Mouse (Mus musculus) stomach, embryonic 14.5 days (tissue): ENCODE data around the gene Olfr481. TPM values are rescaled to one million over a fixed set of nuclear protein-coding genes. Genes with fewer than 3 reads are reported as not detected.

Experiments used
- ATAC-seq: fragments of 200-750 bp; cut with Nextera tagmentation; 2 replicates; pipeline ENCODE4 v1.8.0; 2017; ENCODE audit warnings: low read depth, moderate TSS enrichment; ENCODE audit not compliant: insufficient number of reproducible peaks, insufficient read depth, low FRiP score
- H3K27ac ChIP-seq: fragments of 300-500 bp; sonication (generic); 2 replicates; pipeline ENCODE4 v1.5.1; 2014; ENCODE audit warnings: mild to moderate bottlenecking, low read length, moderate library complexity, mixed read lengths
- H3K27me3 ChIP-seq: fragments of 300-500 bp; sonication (generic); 2 replicates; pipeline ENCODE4 v1.6.1; 2014; ENCODE audit warnings: low read length, control low read depth, mixed read lengths; ENCODE audit not compliant: control insufficient read depth, insufficient read depth
- H3K36me3 ChIP-seq: fragments of 300-500 bp; sonication (generic); 2 replicates; pipeline ENCODE4 v1.6.1; 2014; ENCODE audit warnings: mild to moderate bottlenecking, control low read depth, low read length, moderate library complexity, mixed read lengths; ENCODE audit not compliant: control insufficient read depth, insufficient read depth
- H3K4me1 ChIP-seq: fragments of 300-500 bp; sonication (generic); 2 replicates; pipeline ENCODE4 v1.6.1; 2014; ENCODE audit warnings: low read length, control low read depth, mixed read lengths; ENCODE audit not compliant: control insufficient read depth, insufficient read depth
- H3K4me2 ChIP-seq: fragments of 300-500 bp; sonication (generic); replicated peaks from 2 replicates; pipeline ENCODE4 v1.6.1; 2014; ENCODE audit warnings: low read depth, low read length, control low read depth
- H3K4me3 ChIP-seq: fragments of 300-500 bp; sonication (generic); 2 replicates; pipeline ENCODE4 v1.5.1; 2014; ENCODE audit warnings: low read depth, low read length, control low read depth
- H3K9ac ChIP-seq: fragments of 300-500 bp; sonication (generic); replicated peaks from 2 replicates; pipeline ENCODE4 v1.6.1; 2014; ENCODE audit warnings: low read depth, mild to moderate bottlenecking, control low read depth, low read length, moderate library complexity, mixed read lengths
- H3K9me3 ChIP-seq: fragments of 300-500 bp; sonication (generic); 2 replicates; pipeline ENCODE4 v1.6.1; 2016; ENCODE audit warnings: low read depth, low read length, control low read depth; ENCODE audit not compliant: control insufficient read depth
- WGBS: fragments of 180-500 bp; shearing (Covaris S2); extraction: QIAGEN DNeasy Blood & Tissue Kit; methylation state at CpG from one replicate; pipeline ENCODE4 v1.1.7; 2014; 5-methylcytosine and 5-hydroxymethylcytosine counted together
- polyA plus RNA-seq: library from polyadenylated mRNA; unstranded; fragments of >200 nt; fragmentation: Nextera tagmentation; extraction: Ambion mirVana; gene quantifications from 2 replicates; pipeline ENCODE4 v1.2.1, GENCODE M21; 2014

Gene Olfr481
- polyA plus RNA-seq, result not detected in 2 replicates

DNA sequence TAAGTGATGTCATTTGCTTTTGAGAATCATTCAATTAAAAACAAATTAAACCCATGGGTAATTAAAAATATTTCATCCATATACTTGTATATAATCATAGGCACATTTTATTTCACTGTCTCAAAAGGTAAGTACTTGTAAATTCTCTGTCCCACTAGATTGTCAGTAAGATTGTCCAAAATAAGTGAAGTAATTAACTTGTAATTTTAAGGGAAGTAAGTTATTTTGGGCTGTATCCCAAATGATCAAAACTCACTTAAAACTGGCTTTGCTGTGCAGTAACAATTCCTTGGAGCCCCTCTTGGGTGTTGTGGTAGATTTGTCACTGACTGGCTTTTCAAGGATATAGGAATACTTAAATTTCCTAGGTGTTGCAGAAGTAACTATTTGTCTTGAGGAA is at the start of gene Olfr481:
Gene Olfr481 (plus strand): TSS at position 301 of the 400 bp plus-strand sequence.
- Histone ChIP-seq H3K4me2 (no peak within 1 kb of the TSS), H3K4me1 (no peaks in the 10 kb centered on the region), H3K4me3 (no peak within 1 kb of the TSS), H3K9me3 (no peaks in the 10 kb centered on the region), H3K36me3 (no peaks in the 10 kb centered on the region), H3K9ac (no peak within 1 kb of the TSS), H3K27me3 (no peaks in the 10 kb centered on the region), H3K27ac (no peak within 1 kb of the TSS)
- no peak for ATAC-seq

DNA sequence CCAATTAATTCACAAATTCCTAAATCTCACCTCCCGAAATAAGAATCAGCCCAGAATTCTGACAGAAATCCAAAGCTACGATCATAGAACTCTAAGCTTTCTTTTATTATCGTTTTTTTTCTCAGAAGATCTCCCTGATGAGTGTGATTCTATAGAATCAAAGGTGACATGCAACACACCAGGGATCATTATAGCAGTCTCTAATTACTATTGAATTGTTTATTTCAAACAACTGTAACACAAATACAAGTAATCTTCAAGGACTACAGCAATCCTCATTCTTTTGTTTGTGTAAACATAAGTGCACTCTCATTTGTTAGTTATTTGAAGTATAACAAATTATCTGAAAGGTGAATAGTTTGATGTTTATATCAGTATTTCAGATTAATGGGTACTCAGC is 45.8 kb upstream of the Olfr481 start, which contains the start of gene Olfr478:
Gene Olfr478 (minus strand): TSS at position 101 of the 400 bp plus-strand sequence.
- Histone ChIP-seq H3K4me2 (no peak within 1 kb of the TSS), H3K9ac (no peak within 1 kb of the TSS), H3K36me3 (no peaks in the 10 kb centered on the region), H3K27ac (no peak within 1 kb of the TSS), H3K4me3 (no peak within 1 kb of the TSS), H3K27me3 (no peaks in the 10 kb centered on the region), H3K4me1 (no peaks in the 10 kb centered on the region), H3K9me3 (no peaks in the 10 kb centered on the region)
- no peak for ATAC-seq
- 80% methylated on average over 3 of the region's 3 CpGs for WGBS

DNA sequence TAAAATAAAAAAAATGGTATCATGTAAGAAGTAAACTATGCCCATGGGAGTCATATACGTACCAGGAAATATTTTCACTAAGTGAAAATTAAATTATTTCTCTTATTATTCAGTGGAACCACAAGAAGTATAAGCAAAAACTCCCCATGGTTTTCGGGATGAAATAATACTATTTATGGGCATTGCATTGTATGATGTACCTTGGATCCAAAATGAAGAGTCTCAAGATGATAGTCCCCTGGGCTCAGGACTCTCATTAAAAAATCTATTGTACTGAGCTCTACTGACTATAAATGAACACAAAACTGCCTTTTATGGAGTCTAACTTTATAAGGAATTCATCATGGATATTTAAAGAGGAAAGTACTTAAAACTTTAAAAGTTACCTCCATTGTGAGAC is 29.3 kb upstream of the Olfr481 start, which contains the start of gene Olfr479:
Gene Olfr479 (plus strand): TSS at position 301 of the 400 bp plus-strand sequence.
- Histone ChIP-seq H3K36me3 (no peaks in the 10 kb centered on the region), H3K4me1 (no peaks in the 10 kb centered on the region), H3K9me3 (no peaks in the 10 kb centered on the region), H3K9ac (no peak within 1 kb of the TSS), H3K27ac (no peak within 1 kb of the TSS), H3K4me2 (no peak within 1 kb of the TSS), H3K27me3 (no peaks in the 10 kb centered on the region), H3K4me3 (no peak within 1 kb of the TSS)
- no peak for ATAC-seq
- WGBS, result 88% methylated on average over 2 of the region's 2 CpGs

DNA sequence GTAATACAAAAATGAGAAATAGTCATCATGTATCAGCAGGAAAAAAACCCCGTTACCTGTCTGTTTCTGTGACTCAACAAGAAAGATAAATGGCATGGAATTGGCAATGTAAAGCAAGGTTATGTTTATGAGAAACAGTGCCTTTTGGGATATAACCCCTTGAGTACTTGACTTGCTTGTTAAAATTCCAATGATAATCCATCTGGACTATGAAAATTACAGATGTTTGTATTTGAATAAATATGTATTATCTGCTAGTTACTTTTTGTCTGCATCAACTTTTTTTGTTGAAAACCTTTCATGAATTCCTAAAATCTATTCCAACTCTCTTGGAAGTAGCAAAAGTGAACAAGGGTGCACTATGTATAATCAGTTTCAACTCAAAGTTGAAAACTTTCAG is 12.4 kb upstream of the Olfr481 start, which contains the start of gene Olfr480:
Gene Olfr480 (minus strand): TSS at position 101 of the 400 bp plus-strand sequence.
- Histone ChIP-seq H3K4me2 (no peak within 1 kb of the TSS), H3K9ac (no peak within 1 kb of the TSS), H3K27me3 (no peaks in the 10 kb centered on the region), H3K9me3 (no peaks in the 10 kb centered on the region; the same call in 1 of the 2 replicates), H3K27ac (no peak within 1 kb of the TSS), H3K4me3 (no peak within 1 kb of the TSS), H3K36me3 (no peaks in the 10 kb centered on the region), H3K4me1 (no peaks in the 10 kb centered on the region)
- no peak for ATAC-seq
- 71% methylated on average over 1 of the region's 1 CpGs for WGBS

DNA sequence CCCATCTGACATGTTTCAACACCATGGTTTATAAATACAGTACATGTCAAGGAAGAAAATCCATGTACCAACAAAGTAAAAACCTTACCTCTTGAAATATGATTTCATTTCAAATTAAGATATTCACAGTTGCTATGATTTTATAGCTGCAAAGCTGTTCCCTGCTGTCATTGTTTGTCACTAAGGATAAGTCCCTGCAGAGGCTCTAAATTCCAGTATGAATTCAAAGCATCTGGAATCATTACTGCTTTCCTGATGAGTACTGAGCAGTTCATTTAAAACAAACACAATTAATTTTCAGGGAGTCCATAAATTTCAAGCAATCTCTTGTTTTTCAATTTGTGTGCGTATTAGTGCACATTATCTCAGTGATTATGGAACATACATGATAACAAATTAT is 17.8 kb downstream of the Olfr481 start, which contains the start of gene Olfr482:
Gene Olfr482 (minus strand): TSS at position 101 of the 400 bp plus-strand sequence.
- WGBS, result 65% methylated on average over 1 of the region's 1 CpGs
- Histone ChIP-seq H3K4me1 (no peaks in the 10 kb centered on the region), H3K9me3 (no peaks in the 10 kb centered on the region), H3K27ac (no peak within 1 kb of the TSS), H3K4me2 (no peak within 1 kb of the TSS), H3K4me3 (no peak within 1 kb of the TSS), H3K9ac (no peak within 1 kb of the TSS), H3K27me3 (no peaks in the 10 kb centered on the region), H3K36me3 (no peaks in the 10 kb centered on the region)
- ATAC-seq, result no peak

DNA sequence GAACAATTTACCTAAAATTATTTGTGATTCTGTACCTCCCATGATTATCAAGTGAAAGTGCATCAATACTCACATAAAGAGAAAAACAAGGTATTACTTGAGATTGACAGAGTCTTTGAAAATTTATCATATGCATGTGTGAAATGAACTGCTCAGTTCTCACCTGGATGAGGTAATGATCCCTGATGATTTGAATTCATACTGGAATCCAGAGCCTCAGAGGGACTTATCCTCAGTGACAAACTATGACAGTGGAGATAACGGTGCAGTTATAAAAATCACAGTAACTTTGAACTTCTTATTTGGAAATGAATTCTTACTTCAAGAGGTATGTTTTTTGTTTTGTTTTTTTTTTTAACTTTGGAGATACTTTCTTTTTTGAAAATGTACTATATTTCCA is 20.9 kb downstream of the Olfr481 start, which contains the start of gene Olfr483:
Gene Olfr483 (plus strand): TSS at position 301 of the 400 bp plus-strand sequence.
- H3K4me2 ChIP-seq, result no peak within 1 kb of the TSS
- H3K27me3 ChIP-seq, result no peaks in the 10 kb centered on the region
- H3K9ac ChIP-seq, result no peak within 1 kb of the TSS
- WGBS, result 88% methylated on average over 1 of the region's 1 CpGs
- no peak for ATAC-seq
- H3K4me1 ChIP-seq, result no peaks in the 10 kb centered on the region
- H3K27ac ChIP-seq, result no peak within 1 kb of the TSS
- no peaks in the 10 kb centered on the region for H3K9me3 ChIP-seq
- H3K36me3 ChIP-seq, result no peaks in the 10 kb centered on the region
- H3K4me3 ChIP-seq, result no peak within 1 kb of the TSS

DNA sequence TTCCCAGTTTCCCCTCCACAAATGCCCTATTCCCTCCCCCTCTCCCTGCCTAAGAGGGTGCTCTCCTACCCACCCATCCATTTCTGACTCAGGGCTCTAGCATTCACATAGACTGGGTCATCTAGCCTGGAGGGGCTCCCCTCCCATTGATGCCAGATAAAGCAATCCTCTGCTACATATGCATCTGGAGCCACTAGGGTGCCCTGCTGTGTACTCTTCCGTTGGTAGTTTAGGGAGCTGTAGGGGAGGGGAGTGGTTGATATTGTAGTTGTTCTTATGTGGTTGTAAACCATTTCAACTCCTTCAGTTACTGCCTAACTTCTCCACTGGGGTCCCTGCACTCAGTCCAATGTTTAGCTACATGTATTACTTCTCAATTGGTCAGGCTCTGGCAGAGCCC is 41.0 kb downstream of the Olfr481 start:
- no peak overlapping the region for H3K4me3 ChIP-seq
- H3K4me1 ChIP-seq, result no peaks in the 10 kb centered on the region
- H3K9ac ChIP-seq, result no peak overlapping the region
- WGBS, result 23% methylated on average over 1 of the region's 1 CpGs
- H3K27me3 ChIP-seq, result no peaks in the 10 kb centered on the region
- no peak overlapping the region for H3K4me2 ChIP-seq
- no peak for ATAC-seq
- H3K9me3 ChIP-seq, result no peaks in the 10 kb centered on the region
- no peaks in the 10 kb centered on the region for H3K36me3 ChIP-seq
- H3K27ac ChIP-seq, result no peak overlapping the region

DNA sequence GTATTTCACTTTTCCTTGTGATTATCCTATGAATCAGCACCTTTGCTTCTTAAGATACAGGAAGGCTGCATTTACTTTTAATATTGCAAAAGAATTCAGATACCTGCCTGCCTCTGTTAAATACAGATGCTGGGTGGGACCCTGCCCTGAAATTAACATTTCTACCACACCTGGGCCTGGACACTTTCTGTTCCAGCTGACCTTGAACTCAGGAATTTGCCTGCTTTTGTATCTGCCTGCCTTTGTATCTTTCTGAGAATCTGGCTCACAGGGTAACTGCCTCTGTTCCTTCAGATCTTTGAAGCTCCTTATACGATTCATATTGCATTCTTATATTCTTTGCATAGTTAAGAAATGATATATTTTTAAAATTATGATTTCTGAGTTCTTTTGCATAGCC is 41.8 kb downstream of the Olfr481 start:
- ATAC-seq, result no peak
- WGBS, result 59% methylated on average over 1 of the region's 1 CpGs
- Histone ChIP-seq H3K4me2 (no peak overlapping the region), H3K9ac (no peak overlapping the region), H3K9me3 (no peaks in the 10 kb centered on the region), H3K36me3 (no peaks in the 10 kb centered on the region), H3K4me1 (no peaks in the 10 kb centered on the region), H3K4me3 (no peak overlapping the region), H3K27ac (no peak overlapping the region), H3K27me3 (no peaks in the 10 kb centered on the region)

DNA sequence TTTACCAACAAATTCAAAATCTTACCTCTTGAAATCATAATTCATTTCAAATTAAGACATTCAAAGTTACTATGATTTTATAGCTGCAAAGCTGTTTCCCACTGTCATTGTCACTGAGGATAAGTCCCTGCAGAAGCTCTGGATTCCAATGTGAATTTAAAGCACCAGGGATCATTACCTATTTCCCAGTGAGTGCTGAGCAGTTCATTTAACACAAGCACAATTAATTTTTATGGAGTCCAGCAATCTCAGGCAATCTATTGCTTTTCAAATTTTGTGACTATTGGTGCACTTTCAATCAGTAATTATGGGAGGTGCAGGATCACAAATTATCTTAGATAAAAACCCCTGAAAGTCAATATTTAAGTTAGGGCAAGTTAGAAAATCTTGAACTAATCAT is 47.7 kb downstream of the Olfr481 start, which contains the start of gene Olfr484:
Gene Olfr484 (minus strand): TSS at position 101 of the 400 bp plus-strand sequence.
- Histone ChIP-seq H3K9ac (no peak within 1 kb of the TSS), H3K4me3 (no peak within 1 kb of the TSS), H3K9me3 (no peaks in the 10 kb centered on the region), H3K27me3 (no peaks in the 10 kb centered on the region), H3K4me1 (no peaks in the 10 kb centered on the region), H3K36me3 (no peaks in the 10 kb centered on the region), H3K4me2 (no peak within 1 kb of the TSS), H3K27ac (no peak within 1 kb of the TSS)
- ATAC-seq, result no peak
